Mouse (Mus musculus) lung, embryonic 16.5 days (tissue): ENCODE measurements around the gene Vars. TPM values are rescaled to one million over a fixed set of nuclear protein-coding genes. Genes with fewer than 3 reads are reported as not detected.
A peak's percentile ranks its signal among the peaks of the same experiment; 100 is the strongest.
"Not testable (repeated sequence)": the region's sequence is repeated elsewhere in the genome, so short reads cannot be mapped to it uniquely, and the experiment has no call there.

ENCODE experiments used
- ATAC-seq: fragments of 200-750 bp; cut with Nextera tagmentation; 2 replicates; pipeline ENCODE4 v1.8.0; 2017; ENCODE audit warnings: low read depth, mild to moderate bottlenecking, moderate library complexity
- H3K27ac ChIP-seq: fragments of 300-500 bp; sonication (generic); 2 replicates; pipeline ENCODE4 v1.5.1; 2014; ENCODE audit warnings: mild to moderate bottlenecking, control low read depth, low read length
- H3K27me3 ChIP-seq: fragments of 300-500 bp; sonication (generic); 2 replicates; pipeline ENCODE4 v1.6.1; 2014; ENCODE audit warnings: low read depth, low read length, mixed read lengths; ENCODE audit not compliant: control insufficient read depth, insufficient read depth
- H3K36me3 ChIP-seq: fragments of 300-500 bp; sonication (generic); 2 replicates; pipeline ENCODE4 v1.6.1; 2014; ENCODE audit warnings: low read length; ENCODE audit not compliant: control insufficient read depth, insufficient read depth
- H3K4me1 ChIP-seq: fragments of 300-500 bp; sonication (generic); replicated peaks from 2 replicates; pipeline ENCODE4 v1.6.1; 2014; ENCODE audit warnings: low read length, mixed read lengths; ENCODE audit not compliant: control insufficient read depth, insufficient read depth
- H3K4me2 ChIP-seq: fragments of 300-500 bp; sonication (generic); 2 replicates; pipeline ENCODE4 v1.6.1; 2014; ENCODE audit warnings: low read depth, low read length, control low read depth
- H3K4me3 ChIP-seq: fragments of 300-500 bp; sonication (generic); 2 replicates; pipeline ENCODE4 v1.5.1; 2014; ENCODE audit warnings: mild to moderate bottlenecking, low read length, control low read depth
- H3K9ac ChIP-seq: fragments of 300-500 bp; sonication (generic); 2 replicates; pipeline ENCODE4 v1.6.1; 2014; ENCODE audit warnings: low read length, control low read depth
- H3K9me3 ChIP-seq: fragments of 300-500 bp; sonication (generic); 2 replicates; pipeline ENCODE4 v1.6.1; 2016; ENCODE audit warnings: low read length; ENCODE audit not compliant: control insufficient read depth
- WGBS: fragments of 180-500 bp; shearing (Covaris S2); extraction: QIAGEN DNeasy Blood & Tissue Kit; methylation state at CpG from one replicate; pipeline ENCODE4 v1.1.7; 2014; 5-methylcytosine and 5-hydroxymethylcytosine counted together
- polyA plus RNA-seq: library from polyadenylated mRNA; unstranded; fragments of >200 nt; fragmentation: Nextera tagmentation; extraction: Ambion mirVana; gene quantifications from 2 replicates; pipeline ENCODE4 v1.2.1, GENCODE M21; 2015

Gene Vars
- polyA plus RNA-seq, 1 experiment from 2014 or later = 88.0 TPM

DNA sequence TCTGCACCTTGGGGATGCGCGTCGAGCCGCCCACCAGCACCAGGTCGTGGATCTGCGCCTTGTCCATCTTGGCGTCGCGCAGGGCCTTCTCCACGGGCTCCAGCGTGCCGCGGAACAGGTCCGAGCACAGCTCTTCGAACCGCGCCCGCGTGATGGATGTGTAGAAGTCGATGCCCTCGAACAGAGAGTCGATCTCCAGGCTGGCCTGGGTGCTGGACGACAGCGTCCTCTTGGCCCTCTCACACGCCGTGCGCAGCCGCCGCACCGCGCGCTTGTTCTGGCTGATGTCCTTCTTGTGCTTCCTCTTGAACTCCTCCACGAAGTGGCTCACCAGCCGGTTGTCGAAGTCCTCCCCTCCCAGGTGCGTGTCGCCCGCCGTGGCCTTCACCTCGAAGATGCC lies 42.8 kb upstream of the Vars start:
- H3K36me3 ChIP-seq, H3K27me3 ChIP-seq, H3K4me3 ChIP-seq, ATAC-seq, H3K4me1 ChIP-seq, H3K27ac ChIP-seq, H3K4me2 ChIP-seq, H3K9ac ChIP-seq, H3K9me3 ChIP-seq: not testable (repeated sequence)
- 20% methylated on average over 23 of the region's 40 CpGs for WGBS

DNA sequence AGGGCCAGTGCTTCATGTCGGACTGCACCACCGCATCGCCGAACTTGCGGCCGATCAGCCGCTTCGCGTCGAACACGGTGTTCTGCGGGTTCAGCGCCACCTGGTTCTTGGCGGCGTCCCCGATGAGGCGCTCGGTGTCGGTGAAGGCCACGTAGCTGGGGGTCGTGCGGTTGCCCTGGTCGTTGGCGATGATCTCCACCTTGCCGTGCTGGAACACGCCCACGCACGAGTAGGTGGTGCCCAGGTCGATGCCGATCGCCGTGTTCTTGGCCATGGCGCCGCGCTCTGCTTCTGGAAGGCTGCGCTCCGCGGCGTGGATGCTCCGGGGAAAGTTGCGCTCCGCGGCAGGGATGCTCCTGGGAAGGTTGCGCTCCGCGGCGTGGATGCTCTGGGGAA lies 42.1 kb upstream of the Vars start:
- under 1% methylated on average over 25 of the region's 47 CpGs for WGBS
- Histone ChIP-seq H3K4me2 (peak overlapping the region; percentile 53), H3K4me3 (peak overlapping the region; percentile 40)
- H3K9ac ChIP-seq, H3K36me3 ChIP-seq, H3K4me1 ChIP-seq, H3K9me3 ChIP-seq, H3K27me3 ChIP-seq, H3K27ac ChIP-seq: not testable (repeated sequence)
- ATAC-seq = peak; percentile 16

- Histone ChIP-seq H3K27ac (peak within 1 kb of the TSS; percentile 99), H3K4me3 (peak within 1 kb of the TSS; percentile 64), H3K9ac (peak within 1 kb of the TSS; percentile 82), H3K4me2 (peak within 1 kb of the TSS; percentile 63)
- not testable (repeated sequence) for H3K36me3 ChIP-seq, H3K9me3 ChIP-seq, H3K27me3 ChIP-seq, H3K4me1 ChIP-seq
- under 1% methylated on average over 24 of the region's 32 CpGs for WGBS
- peak; percentile 96 for ATAC-seq
Observed at GRCm38 (mm10) chr17:34959130-34959778, 41.5 kb upstream of the Vars start, which contains the start of gene Hspa1b. Gene Hspa1b, minus strand, starts transcription at chr17:34959238.

DNA sequence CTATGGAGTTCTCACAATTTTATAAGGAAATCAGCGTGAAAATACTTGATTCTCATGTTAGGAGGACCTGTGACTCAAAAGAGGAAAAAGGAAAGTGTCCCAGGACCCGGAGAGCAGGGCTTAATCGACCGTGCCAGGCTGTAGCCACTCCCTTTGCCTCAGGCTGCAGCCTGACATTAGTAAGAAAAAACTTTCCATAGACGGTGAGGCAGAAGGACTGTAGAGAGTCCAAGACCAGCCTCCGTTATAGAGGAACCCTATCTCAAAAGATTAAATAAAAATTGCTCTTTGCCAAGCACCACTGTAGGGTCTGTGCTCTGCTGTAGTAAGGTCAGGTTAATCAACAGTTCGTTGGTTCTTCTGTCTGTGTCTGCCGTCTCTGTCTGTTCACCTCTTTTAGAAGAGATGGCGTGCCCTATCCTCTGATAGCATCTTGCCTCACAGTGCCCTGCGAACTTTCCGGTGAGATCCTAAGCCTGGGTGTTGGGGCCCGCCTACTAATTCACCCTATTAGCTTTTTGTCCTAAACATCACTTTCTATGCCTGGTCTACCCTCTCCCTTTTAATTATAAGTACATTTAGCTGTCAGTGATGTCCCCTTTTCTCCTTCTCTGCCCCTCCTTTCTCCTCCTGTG lies 40.8 kb upstream of the Vars start:
- peak overlapping the region; percentile 64 for H3K4me3 ChIP-seq
- H3K4me2 ChIP-seq = peak overlapping the region; percentile 63
- peaks cover 9% of the 10 kb centered on the region for H3K4me1 ChIP-seq
- no peaks in the 10 kb centered on the region for H3K36me3 ChIP-seq
- H3K27ac ChIP-seq = peak overlapping the region; percentile 99
- H3K9me3 ChIP-seq = no peaks in the 10 kb centered on the region
- peak; percentile 31 for ATAC-seq
- H3K9ac ChIP-seq = peak overlapping the region; percentile 82
- no peaks in the 10 kb centered on the region for H3K27me3 ChIP-seq
- WGBS = 11% methylated on average over 12 of the region's 12 CpGs

- H3K9me3 ChIP-seq = no peaks in the 10 kb centered on the region
- no peak overlapping the region for H3K4me3 ChIP-seq
- H3K36me3 ChIP-seq = no peaks in the 10 kb centered on the region
- no peak for ATAC-seq
- H3K4me1 ChIP-seq = peaks cover 9% of the 10 kb centered on the region
- H3K27me3 ChIP-seq = no peaks in the 10 kb centered on the region
- no peak overlapping the region for H3K9ac ChIP-seq
- H3K4me2 ChIP-seq = no peak overlapping the region
- H3K27ac ChIP-seq = no peak overlapping the region
Observed at GRCm38 (mm10) chr17:34960702-34961493, 39.9 kb upstream of the Vars start.

DNA sequence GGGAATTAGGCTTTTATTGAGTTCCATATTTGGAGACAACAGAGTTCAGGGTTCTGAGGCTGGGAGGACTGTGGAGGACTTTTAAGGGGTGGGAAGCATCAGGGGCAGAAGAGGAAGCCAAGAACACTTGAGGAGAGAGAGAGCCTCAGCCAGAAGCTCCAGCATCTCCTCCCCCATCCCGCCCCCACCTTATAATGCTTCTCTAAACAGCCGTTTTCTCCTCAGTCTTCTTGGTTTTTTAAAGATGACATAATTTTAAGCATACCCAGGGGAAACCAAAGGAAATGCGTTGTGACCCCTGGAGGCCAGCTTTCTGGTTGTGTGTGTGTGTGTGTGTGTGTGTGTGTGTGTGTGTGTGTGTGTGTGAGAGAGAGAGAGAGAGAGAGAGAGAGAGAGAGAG lies 38.7 kb upstream of the Vars start:
- no peak for ATAC-seq
- H3K27ac ChIP-seq = no peak overlapping the region
- H3K9ac ChIP-seq = no peak overlapping the region

DNA sequence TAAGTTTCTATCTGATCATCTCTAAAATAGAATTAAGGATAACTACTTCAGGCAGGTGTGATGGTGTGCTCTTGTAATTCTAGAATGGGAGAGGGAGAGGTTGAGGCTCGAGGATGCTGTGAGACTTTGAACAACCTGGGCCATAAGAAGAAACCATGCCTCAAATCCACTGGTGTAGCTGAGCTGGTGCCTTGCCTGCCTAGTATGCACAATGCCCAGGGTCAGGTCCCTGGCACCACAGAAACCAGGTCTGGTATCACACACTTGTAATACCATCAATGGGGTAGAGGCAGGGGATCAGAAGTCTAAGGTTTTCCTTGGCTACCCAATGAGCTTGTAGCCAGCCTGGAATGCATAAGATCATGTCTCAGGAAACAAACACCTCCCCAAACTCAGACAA lies 37.9 kb upstream of the Vars start:
- peaks cover 9% of the 10 kb centered on the region for H3K4me1 ChIP-seq
- no peaks in the 10 kb centered on the region for H3K36me3 ChIP-seq
- H3K4me2 ChIP-seq = no peak overlapping the region
- no peaks in the 10 kb centered on the region for H3K9me3 ChIP-seq
- peaks cover 7% of the 10 kb centered on the region for H3K27me3 ChIP-seq
- H3K9ac ChIP-seq = no peak overlapping the region
- no peak overlapping the region for H3K4me3 ChIP-seq
- no peak for ATAC-seq
- no peak overlapping the region for H3K27ac ChIP-seq
- 76% methylated on average over 1 of the region's 1 CpGs for WGBS

More for the DNA sequence above, 38.7 kb upstream of the Vars start:
- Histone ChIP-seq H3K9me3 (no peaks in the 10 kb centered on the region), H3K4me2 (no peak overlapping the region), H3K27me3 (no peaks in the 10 kb centered on the region), H3K4me3 (no peak overlapping the region), H3K4me1 (peaks cover 9% of the 10 kb centered on the region), H3K36me3 (no peaks in the 10 kb centered on the region)
- 32% methylated on average over 3 of the region's 3 CpGs for WGBS

- WGBS = 18% methylated on average over 1 of the region's 1 CpGs
Observed at GRCm38 (mm10) chr17:34964640-34965049, 36.1 kb upstream of the Vars start.

DNA sequence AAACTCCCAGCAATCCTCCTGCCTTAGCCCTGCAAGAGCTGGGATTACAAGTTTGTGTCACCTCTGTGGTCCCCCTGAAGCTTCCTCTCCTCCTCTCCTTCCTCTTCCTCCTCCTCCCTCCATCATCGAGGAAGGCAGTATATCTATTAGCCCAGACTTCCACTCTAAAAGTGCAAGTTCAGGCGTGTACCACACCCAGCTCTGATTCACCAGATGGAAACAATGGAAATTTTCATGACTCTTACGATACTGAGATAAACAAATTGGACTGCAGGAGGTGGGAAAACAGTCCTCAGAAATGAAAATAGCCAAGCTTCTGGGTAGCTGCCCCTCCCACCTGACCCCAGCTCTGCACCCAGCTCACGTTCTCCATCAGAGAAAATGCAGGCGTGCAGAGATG lies 35.2 kb upstream of the Vars start:
- no peak overlapping the region for H3K4me2 ChIP-seq
- H3K27ac ChIP-seq = no peak overlapping the region
- H3K4me1 ChIP-seq = 0 out of 2 replicates have a peak, but pooled peaks cover 2% of the 10 kb centered on the region
- ATAC-seq = no peak
- no peak overlapping the region for H3K4me3 ChIP-seq
- H3K9ac ChIP-seq = no peak overlapping the region
- H3K27me3 ChIP-seq = peaks cover 27% of the 10 kb centered on the region
- 61% methylated on average over 5 of the region's 5 CpGs for WGBS
- no peaks in the 10 kb centered on the region for H3K9me3 ChIP-seq
- H3K36me3 ChIP-seq = no peaks in the 10 kb centered on the region

More at GRCm38 (mm10) chr17:34964640-34965049, 36.1 kb upstream of the Vars start:
- Histone ChIP-seq H3K4me2 (no peak overlapping the region), H3K36me3 (no peaks in the 10 kb centered on the region), H3K4me1 (peaks cover 9% of the 10 kb centered on the region), H3K27ac (no peak overlapping the region), H3K9me3 (no peaks in the 10 kb centered on the region), H3K27me3 (peaks cover 25% of the 10 kb centered on the region), H3K9ac (no peak overlapping the region), H3K4me3 (no peak overlapping the region)
- ATAC-seq = no peak
